8 mouse cellular contexts compared by ENCODE assay signal in genomic region chr4:128883379-128883781, GRCm38 (mm10). TPM values are rescaled to one million over a fixed set of nuclear protein-coding genes. Genes with fewer than 3 reads are reported as not detected.
DNase-seq lines count a peak whose midpoint lies in the region; ATAC-seq and TF ChIP-seq lines count a peak whose summit lies in the region.

Trim62 (plus strand) TSS chr4:128883580.

- peak within 1 kb of the TSS; percentile 71 for H3K9ac ChIP-seq in embryonic facial prominence, embryonic 12.5 days
- H3K9ac ChIP-seq in liver, adult 2 months (ENCODE audit: low read depth, low read length), result peak within 1 kb of the TSS; percentile 73

- H3K9me3 ChIP-seq in embryonic facial prominence, embryonic 12.5 days, result no peaks in the 10 kb centered on the region; the same call in 1 of the 2 replicates

- ATAC-seq in embryonic facial prominence, embryonic 12.5 days (ENCODE audit: insufficient number of reproducible peaks, insufficient read depth, low FRiP score, low TSS enrichment), result peak; percentile 59; the same call in 1 of the 2 replicates
- ATAC-seq in monocyte, adult 5-6 weeks (replicated peaks; ENCODE audit: insufficient number of reproducible peaks, low FRiP score, low TSS enrichment, poor library complexity, severe bottlenecking), result peak; percentile 49

- TF ChIP-seq POLR2A in liver, adult 2 months (IDR thresholded peaks at IDR 0.05; ENCODE audit: extremely low read depth, insufficient read depth, low read length), result peak; percentile 35; the same call in 1 of the 2 replicates

- under 1% methylated on average over 32 of the region's 37 CpGs for WGBS in embryonic facial prominence, embryonic 12.5 days
- WGBS in liver, adult 2 months, result 2% methylated on average over 37 of the region's 37 CpGs

- no peak for TF ChIP-seq CTCF in liver, adult 2 months (IDR thresholded peaks at IDR 0.05; ENCODE audit: low read depth, low read length)

- H3K4me3 ChIP-seq in embryonic facial prominence, embryonic 12.5 days, result peak within 1 kb of the TSS; percentile 66
- H3K4me3 ChIP-seq in liver, adult 2 months (ENCODE audit: insufficient read depth, low read depth, low read length), result peak within 1 kb of the TSS; percentile 73

- peak; percentile 70 for DNase-seq in layer of hippocampus, adult 11-12 months (ENCODE audit: low spot score)
- DNase-seq in layer of hippocampus, adult 9-10 months (ENCODE audit: low spot score), result no peak
- DNase-seq in heart, adult 8-10 months (ENCODE audit: low spot score), result peak; percentile 49
- peak; percentile 58 to 74 for DNase-seq in kidney, adult 8-10 months
- DNase-seq in liver, adult 2 months (ENCODE audit: extremely low read depth, low read depth, low spot score), result peak; percentile 16
- peak; percentile 52 to 76 for DNase-seq in spleen, postnatal 4 days (ENCODE audit: low spot score in 2 of 2)

- peak within 1 kb of the TSS; percentile 80 for H3K27ac ChIP-seq in embryonic facial prominence, embryonic 12.5 days
- H3K27ac ChIP-seq in liver, adult 2 months (replicated peaks; ENCODE audit: insufficient read depth, low read depth, low read length), result no peak within 1 kb of the TSS

- no peaks in the 10 kb centered on the region; the same call in 1 of the 2 replicates for H3K27me3 ChIP-seq in embryonic facial prominence, embryonic 12.5 days
- H3K27me3 ChIP-seq in liver, adult 2 months (ENCODE audit: control insufficient read depth, insufficient read depth, low read length), result no peaks in the 10 kb centered on the region; the same call in 1 of the 2 replicates

- H3K79me2 ChIP-seq in liver, adult 2 months (ENCODE audit: control insufficient read depth, insufficient read depth, low read length), result no peaks in the 10 kb centered on the region

- peaks cover 4% of the 10 kb centered on the region; the same call in 1 of the 2 replicates for H3K36me3 ChIP-seq in embryonic facial prominence, embryonic 12.5 days
- no peaks in the 10 kb centered on the region for H3K36me3 ChIP-seq in liver, adult 2 months (ENCODE audit: control insufficient read depth, insufficient read depth, low read length)

- H3K4me1 ChIP-seq in embryonic facial prominence, embryonic 12.5 days, result peaks cover 48% of the 10 kb centered on the region
- peaks cover 4% of the 10 kb centered on the region; the same call in 1 of the 2 replicates for H3K4me1 ChIP-seq in liver, adult 2 months (ENCODE audit: control insufficient read depth, insufficient read depth, low read length)

- peak within 1 kb of the TSS; percentile 88 for H3K4me2 ChIP-seq in embryonic facial prominence, embryonic 12.5 days (replicated peaks)

RNA-seq across cellular contexts. Expression of gene Trim62, which starts in this region (rescaled TPM):
- 18.8 and 19.7 TPM in 2 replicates for polyA plus RNA-seq in embryonic facial prominence, embryonic 12.5 days (2016; fragmentation: Nextera tagmentation; extraction: Ambion mirVana)
- 1 to 10 TPM in 3 of 4 experiments, under 1 TPM in 1; 0.97 to 1.1 (median 1.0) TPM for total RNA-seq in heart, adult 8-10 months (2022)
- total RNA-seq in liver, adult 2 months (2014; rRNA removed), result 0.28 and 0.34 TPM in 2 replicates
- polyA plus RNA-seq in liver, adult 2 months (2012; rRNA removed), result 0.67 and 1.0 TPM in 2 replicates
- total RNA-seq in monocyte, adult 5-6 weeks (2017), result 0.75 to 3.5 TPM (median 0.95 TPM) in 3 replicates
